Mouse (Mus musculus) skeletal muscle tissue, adult 2 months (tissue): ENCODE measurements around the gene Zbtb24.
A peak's percentile ranks its signal among the peaks of the same experiment; 100 is the strongest.

Experiments used
- DNase-seq: peaks from one replicate; pipeline ENCODE4 v3.0.0-alpha.2; 2012; ENCODE audit warnings: low read depth, low spot score

Zbtb24 gene

GRCm38 (mm10) chr10:41464401-41464955, 14.3 kb downstream of the Zbtb24 start:
- no peak for DNase-seq

GRCm38 (mm10) chr10:41467325-41467724, 17.1 kb downstream of the Zbtb24 start:
- no peak for DNase-seq

DNA sequence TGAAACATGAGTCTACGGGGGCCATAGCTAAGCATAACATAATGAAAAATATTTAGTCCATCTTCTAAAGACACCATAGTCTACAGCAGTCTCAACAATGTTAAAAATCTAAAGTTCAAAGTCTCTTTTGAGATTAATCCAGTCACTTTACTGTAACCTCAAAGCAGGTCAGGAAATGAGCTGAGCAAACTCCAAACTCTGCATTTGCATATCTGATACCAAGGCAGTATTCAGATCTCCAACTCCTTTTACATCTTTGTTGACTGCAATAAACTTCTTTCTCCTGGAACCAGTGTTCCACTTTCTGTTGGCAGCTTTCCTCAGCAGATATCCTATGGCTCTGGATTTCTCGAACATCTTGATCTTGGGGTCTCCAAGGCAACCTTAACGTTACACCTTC, 20.5 kb downstream of the Zbtb24 start:
- DNase-seq, result no peak

GRCm38 (mm10) chr10:41472534-41472933, 22.4 kb downstream of the Zbtb24 start:
- DNase-seq, result no peak

- DNase-seq, result no peak
These were observed 22.8 kb downstream of the Zbtb24 start for GRCm38 (mm10) chr10:41472962-41473481.

DNA sequence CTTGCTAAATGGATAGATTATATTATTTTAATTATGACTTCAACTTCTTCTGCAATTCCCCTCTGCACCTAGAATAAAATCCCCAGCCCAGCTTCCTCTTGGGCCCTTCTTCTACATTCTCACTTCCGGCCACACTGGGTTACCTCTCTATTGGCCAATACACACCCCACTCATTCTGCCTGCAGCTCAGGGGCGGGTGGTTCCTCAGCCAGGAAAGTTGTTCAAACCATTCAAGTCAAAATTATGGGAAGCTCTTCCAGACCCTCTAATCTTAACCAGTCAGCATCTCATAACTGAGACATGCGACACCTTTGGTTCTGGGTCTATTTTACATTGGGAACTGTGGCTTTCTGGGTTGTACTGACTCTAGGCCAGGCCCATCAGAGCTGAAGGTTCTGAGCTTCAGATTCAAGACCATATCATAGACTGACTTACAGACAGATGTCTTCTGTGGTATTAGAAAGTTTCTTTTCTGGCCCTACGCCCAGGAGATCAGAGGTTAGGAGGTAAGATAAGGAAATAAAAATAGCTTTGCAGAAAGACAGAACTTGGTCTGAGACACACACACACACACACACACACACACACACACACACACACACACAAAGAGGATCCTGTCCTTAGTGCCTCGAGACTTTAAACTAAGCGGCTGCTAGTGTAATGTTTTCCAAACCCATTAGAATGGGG, 23.7 kb downstream of the Zbtb24 start:
- DNase-seq, result no peak

DNA sequence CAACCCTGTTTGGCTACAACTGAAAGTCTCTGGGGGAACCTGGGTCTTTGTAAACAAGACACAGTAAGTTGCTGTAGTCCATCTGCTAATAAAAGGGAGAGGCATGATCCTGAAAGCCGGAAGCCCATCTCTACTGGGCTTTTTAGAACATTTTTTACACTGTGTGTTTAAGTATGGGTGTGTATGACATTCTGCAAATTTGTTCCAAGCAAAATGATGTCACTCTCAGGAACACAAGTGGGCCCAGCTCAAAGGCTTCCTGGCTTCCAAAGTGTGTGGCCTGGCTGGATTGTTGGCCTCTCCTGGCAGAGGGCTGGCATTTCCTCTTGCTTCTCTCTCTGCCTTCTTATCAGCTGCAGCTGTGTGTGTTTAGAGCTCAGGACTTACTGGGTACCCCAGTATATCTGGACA, 24.8 kb downstream of the Zbtb24 start:
- peak; percentile 46 for DNase-seq

DNA sequence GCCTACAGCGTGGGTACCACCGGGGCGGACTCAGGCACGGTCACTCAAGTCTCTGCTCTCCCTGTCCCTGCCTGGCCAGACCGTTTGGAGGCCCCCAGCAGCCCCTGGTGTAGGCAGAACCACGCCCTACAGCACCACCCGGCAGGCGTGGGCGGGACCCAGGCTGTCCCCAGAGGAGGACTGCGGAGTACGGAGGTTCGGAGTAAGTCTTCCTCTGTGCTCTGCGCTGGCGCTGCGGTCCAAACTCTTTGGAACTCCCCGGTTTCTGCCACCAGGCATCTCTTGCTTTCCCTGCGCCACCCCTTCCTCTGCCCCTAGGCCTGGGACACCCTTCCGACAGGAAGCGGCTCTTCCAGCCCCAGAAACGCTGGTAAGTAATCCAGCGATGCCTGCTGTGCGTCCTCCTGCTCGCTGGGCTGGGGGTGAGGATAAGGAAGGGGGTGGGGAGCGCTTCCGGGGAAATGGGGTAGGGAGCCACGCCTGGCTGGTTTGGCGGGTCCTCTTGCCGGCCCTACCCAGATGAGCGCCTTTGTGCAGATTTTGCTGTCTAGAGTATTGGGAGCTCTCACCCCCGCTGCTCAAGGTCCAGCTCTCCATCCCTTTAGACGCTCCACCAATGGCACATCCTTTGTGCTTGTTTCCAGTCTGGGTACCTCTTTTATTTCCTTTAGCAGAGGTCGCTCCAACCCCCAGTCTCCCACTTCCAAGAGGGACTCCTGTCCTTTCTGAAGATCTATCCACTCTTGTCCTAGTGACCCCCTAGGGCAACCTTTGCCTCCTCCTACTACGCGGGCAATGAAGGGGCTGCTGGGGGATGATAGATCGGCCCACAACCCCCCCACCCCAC, 26.2 kb downstream of the Zbtb24 start, which contains the start of gene Mical1:
TSS of gene Mical1 (plus strand) at position 144 of the 847 bp plus-strand sequence.
- peak; percentile 47 for DNase-seq

- DNase-seq, result no peak
These were observed 26.8 kb downstream of the Zbtb24 start for GRCm38 (mm10) chr10:41477018-41477277.

GRCm38 (mm10) chr10:41477278-41478181, 27.3 kb downstream of the Zbtb24 start:
- DNase-seq, result peak; percentile 82

DNA sequence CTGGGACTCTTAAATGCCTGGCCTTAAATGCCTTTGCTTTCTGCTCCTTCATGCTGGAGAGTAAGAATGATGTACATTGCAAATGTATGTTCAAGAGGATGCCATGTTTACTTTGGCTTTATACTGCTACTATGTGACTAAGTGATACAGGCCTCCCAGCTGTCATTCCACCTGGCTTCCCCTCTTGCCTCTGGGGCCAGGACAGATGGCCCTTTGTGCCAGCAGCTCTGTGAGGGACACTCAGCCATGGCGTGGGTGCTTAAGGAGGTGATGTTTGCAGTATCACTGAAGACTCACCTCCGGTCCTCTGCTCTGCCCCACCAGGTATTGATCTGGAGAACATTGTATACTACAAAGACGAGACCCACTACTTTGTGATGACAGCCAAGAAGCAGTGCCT, 29.8 kb downstream of the Zbtb24 start:
- no peak for DNase-seq

- no peak for DNase-seq
These were observed 31.0 kb downstream of the Zbtb24 start for GRCm38 (mm10) chr10:41480938-41481880.

DNA sequence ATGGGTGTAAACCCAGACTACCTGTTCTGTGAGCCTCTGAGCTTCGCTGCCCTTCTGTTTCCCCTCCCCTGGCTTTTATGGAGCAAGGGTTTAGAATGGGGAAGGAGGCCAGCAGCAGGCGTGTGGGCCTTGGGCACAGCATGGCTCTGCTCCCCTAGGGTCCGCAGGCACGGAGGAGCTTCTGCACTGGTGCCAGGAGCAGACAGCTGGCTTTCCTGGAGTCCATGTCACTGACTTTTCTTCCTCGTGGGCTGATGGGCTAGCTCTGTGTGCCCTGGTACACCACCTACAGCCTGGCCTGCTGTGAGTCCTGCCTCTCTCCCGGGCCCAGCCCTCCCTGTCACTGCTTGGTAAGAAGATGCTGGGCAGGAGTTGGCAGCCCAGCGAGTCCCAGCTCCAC, 32.3 kb downstream of the Zbtb24 start:
- DNase-seq, result no peak

DNA sequence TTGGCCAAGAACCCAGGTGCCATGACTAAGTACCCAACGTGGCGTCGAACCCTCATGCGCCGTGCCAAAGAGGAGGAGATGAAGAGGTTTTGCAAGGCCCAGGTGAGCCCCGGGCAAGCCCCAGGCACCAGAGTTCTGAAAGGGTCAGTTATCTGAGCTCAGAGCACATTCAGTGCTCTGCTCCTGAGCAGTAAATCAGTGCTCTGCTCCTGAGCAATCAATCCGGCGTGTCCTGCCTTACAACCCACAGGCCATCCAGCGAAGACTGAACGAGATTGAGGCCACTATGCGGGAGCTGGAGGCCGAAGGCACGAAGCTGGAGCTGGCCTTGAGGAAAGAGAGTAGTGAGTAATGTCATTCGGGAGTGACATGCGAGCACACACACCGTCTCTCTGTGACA, 35.6 kb downstream of the Zbtb24 start:
- no peak for DNase-seq

GRCm38 (mm10) chr10:41486506-41487170, 36.5 kb downstream of the Zbtb24 start:
- DNase-seq, result no peak

GRCm38 (mm10) chr10:41488877-41489276, 38.7 kb downstream of the Zbtb24 start:
- no peak for DNase-seq

DNA sequence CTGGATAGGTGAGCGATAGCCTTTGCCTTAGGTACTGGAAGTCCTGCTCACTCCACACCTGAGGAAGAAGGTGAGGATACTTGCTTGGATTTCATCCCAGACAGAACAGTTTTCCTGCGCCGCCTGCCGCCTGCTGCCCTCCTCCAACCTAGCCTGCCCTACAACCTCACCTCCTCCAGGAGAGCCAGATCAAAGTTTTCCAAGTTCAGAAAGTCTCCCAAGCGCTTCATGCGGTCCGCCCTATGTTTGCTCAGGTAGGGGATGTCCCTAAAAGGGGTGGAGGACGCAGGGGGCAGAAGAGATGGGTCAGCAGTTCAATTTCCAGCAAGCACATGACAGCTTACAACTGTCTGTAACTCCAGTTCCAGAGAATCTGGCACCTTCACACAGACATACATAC, 39.1 kb downstream of the Zbtb24 start:
- no peak for DNase-seq

DNA sequence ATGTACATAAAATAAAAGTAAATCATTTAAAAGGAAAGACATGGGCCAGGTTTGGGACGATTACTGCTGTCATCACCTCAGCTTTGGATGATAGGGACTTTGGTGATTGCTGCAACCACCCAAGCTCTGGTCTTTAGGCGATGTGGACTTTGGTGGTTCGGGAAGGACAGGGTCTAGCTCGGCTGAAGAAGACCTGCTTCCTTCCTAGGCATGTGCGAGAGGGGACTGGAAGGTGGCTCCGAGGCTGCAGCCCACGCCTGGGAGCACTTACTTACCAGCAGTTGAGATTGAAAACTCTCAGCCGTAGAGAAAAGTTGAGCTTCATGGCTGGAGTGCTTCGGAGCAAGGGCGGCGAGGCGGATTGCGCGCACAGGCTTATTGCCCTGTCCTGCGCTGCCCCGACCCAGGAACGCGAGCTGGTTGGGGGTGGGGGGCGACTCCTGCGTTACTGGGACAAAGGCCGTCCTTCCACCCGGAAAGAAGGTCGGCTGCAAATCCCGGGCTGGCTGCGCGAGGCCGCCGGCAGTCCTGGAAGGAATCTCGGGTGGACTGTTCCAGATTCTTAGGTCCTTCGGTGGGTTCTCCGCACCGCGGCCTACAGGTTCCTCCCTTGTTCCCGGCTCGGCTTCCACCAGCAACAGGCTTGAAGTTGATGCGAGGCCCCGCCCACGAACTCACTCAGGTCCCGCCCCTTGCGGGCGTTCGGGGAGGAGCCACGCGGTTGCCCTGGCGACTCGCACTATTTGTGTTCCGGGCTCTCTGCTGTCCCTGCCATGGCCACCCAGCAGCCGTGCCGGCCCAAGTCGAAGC, 39.7 kb downstream of the Zbtb24 start, which contains the start of the genes Smpd2 and Ppil6:
TSS of gene Smpd2 (minus strand) at position 662 of the 810 bp plus-strand sequence.
TSS of gene Ppil6 (plus strand) at position 732 of the 810 bp plus-strand sequence.
- DNase-seq, result peak; percentile 82

- no peak for DNase-seq
These were observed 40.3 kb downstream of the Zbtb24 start for GRCm38 (mm10) chr10:41490518-41490873.
